Mouse (Mus musculus): ENCODE results near the gene Frmpd4. TPM values are rescaled to one million over a fixed set of nuclear protein-coding genes. Genes with fewer than 3 reads are reported as not detected.

Gene Frmpd4
- polyA plus RNA-seq, 1 experiment from 2014 or later: 1.4 TPM

DNA sequence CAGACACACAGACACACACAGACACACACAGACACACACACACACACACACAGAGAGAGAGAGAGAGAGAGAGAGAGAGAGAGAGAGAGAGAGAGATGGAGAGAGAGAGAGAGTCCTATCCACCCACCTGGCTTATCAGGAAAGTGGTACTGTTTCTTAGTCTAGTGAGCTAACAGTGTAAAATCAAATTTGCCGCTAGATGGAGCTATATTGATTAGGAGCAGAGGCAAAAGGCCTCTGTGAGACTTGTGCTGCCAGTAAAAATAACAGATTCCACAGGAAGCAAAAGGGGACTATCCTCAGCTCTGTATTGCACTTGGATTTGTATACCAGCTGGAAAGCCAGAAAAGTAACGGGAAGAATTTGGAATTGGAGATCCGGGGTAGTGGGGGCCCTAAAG lies 161.6 kb downstream of the Frmpd4 start:
- no peaks in the 10 kb centered on the region for H3K4me1 ChIP-seq (ENCODE audit: control insufficient read depth, insufficient read depth, low read length)
- H3K36me3 ChIP-seq (ENCODE audit: control insufficient read depth, insufficient read depth, low read length): no peaks in the 10 kb centered on the region
- no peaks in the 10 kb centered on the region for H3K27me3 ChIP-seq (ENCODE audit: control insufficient read depth, insufficient read depth, low read length)
- no peak overlapping the region for H3K4me2 ChIP-seq (ENCODE audit: low read length)
- no peak overlapping the region for H3K4me3 ChIP-seq (replicated peaks; ENCODE audit: low read depth, low read length)
- no peak for ATAC-seq (ENCODE audit: low FRiP score, low TSS enrichment)
- H3K9me3 ChIP-seq (ENCODE audit: control insufficient read depth, low read length): no peaks in the 10 kb centered on the region
- 30% methylated on average over 3 of the region's 3 CpGs for WGBS
- no peak overlapping the region for H3K27ac ChIP-seq (replicated peaks; ENCODE audit: low read depth, low read length)
- H3K9ac ChIP-seq (replicated peaks; ENCODE audit: low read length): no peak overlapping the region
- DNase-seq: peak; percentile 70

GRCm38 (mm10) chrX:168403512-168403911 lies 173.5 kb downstream of the Frmpd4 start:
- DNase-seq (no peak), ATAC-seq (ENCODE audit: low FRiP score, low TSS enrichment) (no peak)
- H3K27me3 ChIP-seq (ENCODE audit: control insufficient read depth, insufficient read depth, low read length): no peaks in the 10 kb centered on the region
- no peaks in the 10 kb centered on the region for H3K4me1 ChIP-seq (ENCODE audit: control insufficient read depth, insufficient read depth, low read length)
- H3K27ac ChIP-seq (replicated peaks; ENCODE audit: low read depth, low read length): no peak overlapping the region
- WGBS: 89% methylated on average over 2 of the region's 2 CpGs
- H3K9me3 ChIP-seq (ENCODE audit: control insufficient read depth, low read length): no peaks in the 10 kb centered on the region
- no peaks in the 10 kb centered on the region for H3K36me3 ChIP-seq (ENCODE audit: control insufficient read depth, insufficient read depth, low read length)
- H3K4me3 ChIP-seq (replicated peaks; ENCODE audit: low read depth, low read length): no peak overlapping the region
- H3K4me2 ChIP-seq (ENCODE audit: low read length): no peak overlapping the region
- no peak overlapping the region for H3K9ac ChIP-seq (replicated peaks; ENCODE audit: low read length)

DNA sequence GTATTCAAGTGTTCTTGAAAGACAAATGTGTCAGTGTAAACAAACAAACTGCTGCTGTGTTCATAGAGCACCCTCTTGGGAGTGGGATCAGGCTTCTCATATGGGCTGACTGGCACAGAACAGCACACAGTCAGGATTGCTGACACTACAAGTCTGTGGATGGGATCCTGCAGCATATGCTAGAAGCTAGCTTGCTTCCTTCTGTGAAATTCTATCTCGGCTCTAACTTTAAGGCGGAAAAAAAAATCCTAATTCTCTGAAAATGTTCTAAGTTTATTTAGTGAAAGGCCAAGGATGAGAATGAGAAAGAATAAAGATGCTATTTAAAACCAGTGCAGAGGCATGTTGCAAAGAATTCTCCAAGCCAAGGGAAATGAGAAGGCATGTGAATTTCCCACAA lies 226.6 kb downstream of the Frmpd4 start:
- H3K27me3 ChIP-seq (ENCODE audit: control insufficient read depth, insufficient read depth, low read length): no peaks in the 10 kb centered on the region
- 95% methylated on average over 2 of the region's 2 CpGs for WGBS

GRCm38 (mm10) chrX:168349320-168350225 lies 227.5 kb downstream of the Frmpd4 start:
- Histone ChIP-seq H3K4me3 (replicated peaks; ENCODE audit: low read depth, low read length) (no peak overlapping the region), H3K4me2 (ENCODE audit: low read length) (no peak overlapping the region), H3K9ac (replicated peaks; ENCODE audit: low read length) (no peak overlapping the region), H3K27me3 (ENCODE audit: control insufficient read depth, insufficient read depth, low read length) (no peaks in the 10 kb centered on the region), H3K4me1 (ENCODE audit: control insufficient read depth, insufficient read depth, low read length) (no peaks in the 10 kb centered on the region), H3K36me3 (ENCODE audit: control insufficient read depth, insufficient read depth, low read length) (no peaks in the 10 kb centered on the region), H3K27ac (replicated peaks; ENCODE audit: low read depth, low read length) (no peak overlapping the region), H3K9me3 (ENCODE audit: control insufficient read depth, low read length) (no peaks in the 10 kb centered on the region)
- no peak for DNase-seq
- no peak for ATAC-seq (ENCODE audit: low FRiP score, low TSS enrichment)
- 79% methylated on average over 5 of the region's 5 CpGs for WGBS

More for the DNA sequence above, 226.6 kb downstream of the Frmpd4 start:
- Histone ChIP-seq H3K4me3 (replicated peaks; ENCODE audit: low read depth, low read length) (no peak overlapping the region), H3K4me2 (ENCODE audit: low read length) (no peak overlapping the region), H3K9ac (replicated peaks; ENCODE audit: low read length) (no peak overlapping the region), H3K27ac (replicated peaks; ENCODE audit: low read depth, low read length) (no peak overlapping the region), H3K4me1 (ENCODE audit: control insufficient read depth, insufficient read depth, low read length) (no peaks in the 10 kb centered on the region), H3K9me3 (ENCODE audit: control insufficient read depth, low read length) (no peaks in the 10 kb centered on the region), H3K36me3 (ENCODE audit: control insufficient read depth, insufficient read depth, low read length) (no peaks in the 10 kb centered on the region)
- DNase-seq: no peak
- no peak for ATAC-seq (ENCODE audit: low FRiP score, low TSS enrichment)

GRCm38 (mm10) chrX:168338212-168338611 lies 238.8 kb downstream of the Frmpd4 start:
- no peak overlapping the region for H3K9ac ChIP-seq (replicated peaks; ENCODE audit: low read length)
- no peaks in the 10 kb centered on the region for H3K27me3 ChIP-seq (ENCODE audit: control insufficient read depth, insufficient read depth, low read length)
- DNase-seq (no peak), ATAC-seq (ENCODE audit: low FRiP score, low TSS enrichment) (no peak)
- no peak overlapping the region for H3K4me2 ChIP-seq (ENCODE audit: low read length)
- H3K36me3 ChIP-seq (ENCODE audit: control insufficient read depth, insufficient read depth, low read length): no peaks in the 10 kb centered on the region
- no peak overlapping the region for H3K4me3 ChIP-seq (replicated peaks; ENCODE audit: low read depth, low read length)
- no peaks in the 10 kb centered on the region for H3K4me1 ChIP-seq (ENCODE audit: control insufficient read depth, insufficient read depth, low read length)
- H3K9me3 ChIP-seq (ENCODE audit: control insufficient read depth, low read length): no peaks in the 10 kb centered on the region
- no peak overlapping the region for H3K27ac ChIP-seq (replicated peaks; ENCODE audit: low read depth, low read length)

DNA sequence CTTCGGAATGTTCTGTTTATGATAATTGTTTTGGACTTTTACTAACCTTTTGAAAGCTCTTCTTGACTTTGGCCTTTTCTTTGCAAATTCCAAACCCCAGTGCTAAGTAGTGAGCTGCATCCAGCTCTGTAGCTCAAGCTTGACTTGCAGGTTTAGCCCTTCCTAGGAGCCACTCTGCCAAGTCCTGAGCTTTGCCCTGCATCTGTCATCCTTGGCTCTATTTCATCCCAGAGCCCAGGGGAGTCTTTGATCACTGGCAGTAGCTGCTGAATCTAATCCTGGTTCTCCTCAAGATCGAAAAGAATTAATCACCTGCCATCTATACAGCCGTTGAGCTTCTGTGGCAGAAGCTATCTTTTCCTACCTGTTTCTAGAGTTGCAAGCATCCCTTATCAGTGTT lies 251.9 kb downstream of the Frmpd4 start:
- no peaks in the 10 kb centered on the region for H3K36me3 ChIP-seq (ENCODE audit: control insufficient read depth, insufficient read depth, low read length)
- H3K4me3 ChIP-seq (replicated peaks; ENCODE audit: low read depth, low read length): no peak overlapping the region
- ATAC-seq (ENCODE audit: low FRiP score, low TSS enrichment) (no peak), DNase-seq (no peak)
- H3K4me2 ChIP-seq (ENCODE audit: low read length): no peak overlapping the region
- no peak overlapping the region for H3K27ac ChIP-seq (replicated peaks; ENCODE audit: low read depth, low read length)
- 82% methylated on average over 3 of the region's 3 CpGs for WGBS
- no peaks in the 10 kb centered on the region for H3K9me3 ChIP-seq (ENCODE audit: control insufficient read depth, low read length)
- H3K9ac ChIP-seq (replicated peaks; ENCODE audit: low read length): no peak overlapping the region
- H3K4me1 ChIP-seq (ENCODE audit: control insufficient read depth, insufficient read depth, low read length): no peaks in the 10 kb centered on the region
- peaks cover 3% of the 10 kb centered on the region; the same call in 1 of the 2 replicates for H3K27me3 ChIP-seq (ENCODE audit: control insufficient read depth, insufficient read depth, low read length)

DNA sequence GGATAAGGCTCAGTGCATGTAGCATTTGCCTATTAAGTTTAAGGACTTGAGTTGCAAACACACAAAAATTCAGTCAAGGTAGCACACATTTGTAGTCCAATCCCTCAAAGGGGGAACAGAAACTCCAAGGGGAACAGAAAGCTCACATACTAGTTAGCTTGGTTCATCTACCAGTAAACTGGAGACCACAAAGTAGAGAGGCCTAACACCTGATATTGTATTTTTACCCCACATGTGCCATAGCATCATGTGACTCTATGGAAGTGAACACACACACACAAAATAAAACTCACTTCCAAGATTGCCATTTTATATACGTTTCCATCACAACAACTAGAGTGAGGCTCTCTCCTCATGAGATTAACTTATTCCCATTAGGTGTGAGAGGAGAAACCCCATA lies 264.9 kb downstream of the Frmpd4 start:
- Histone ChIP-seq H3K27me3 (ENCODE audit: control insufficient read depth, insufficient read depth, low read length) (no peaks in the 10 kb centered on the region), H3K36me3 (ENCODE audit: control insufficient read depth, insufficient read depth, low read length) (no peaks in the 10 kb centered on the region), H3K4me3 (replicated peaks; ENCODE audit: low read depth, low read length) (no peak overlapping the region), H3K27ac (replicated peaks; ENCODE audit: low read depth, low read length) (no peak overlapping the region), H3K9me3 (ENCODE audit: control insufficient read depth, low read length) (no peaks in the 10 kb centered on the region), H3K4me2 (ENCODE audit: low read length) (no peak overlapping the region), H3K4me1 (ENCODE audit: control insufficient read depth, insufficient read depth, low read length) (no peaks in the 10 kb centered on the region), H3K9ac (replicated peaks; ENCODE audit: low read length) (no peak overlapping the region)
- ATAC-seq (ENCODE audit: low FRiP score, low TSS enrichment): no peak
- DNase-seq: no peak
- 93% methylated on average over 1 of the region's 1 CpGs for WGBS

GRCm38 (mm10) chrX:168310143-168310542 lies 266.9 kb downstream of the Frmpd4 start:
- WGBS: 15% methylated on average over 1 of the region's 1 CpGs
- no peaks in the 10 kb centered on the region for H3K9me3 ChIP-seq (ENCODE audit: control insufficient read depth, low read length)

GRCm38 (mm10) chrX:168292506-168292905 lies 284.5 kb downstream of the Frmpd4 start:
- WGBS: 98% methylated on average over 3 of the region's 3 CpGs
- no peak for ATAC-seq (ENCODE audit: low FRiP score, low TSS enrichment)
- no peak overlapping the region for H3K4me3 ChIP-seq (replicated peaks; ENCODE audit: low read depth, low read length)
- H3K9ac ChIP-seq (replicated peaks; ENCODE audit: low read length): no peak overlapping the region
- no peak overlapping the region for H3K27ac ChIP-seq (replicated peaks; ENCODE audit: low read depth, low read length)
- H3K36me3 ChIP-seq (ENCODE audit: control insufficient read depth, insufficient read depth, low read length): no peaks in the 10 kb centered on the region
- no peak for DNase-seq
- no peak overlapping the region for H3K4me2 ChIP-seq (ENCODE audit: low read length)
- no peaks in the 10 kb centered on the region for H3K4me1 ChIP-seq (ENCODE audit: control insufficient read depth, insufficient read depth, low read length)
- no peaks in the 10 kb centered on the region for H3K9me3 ChIP-seq (ENCODE audit: control insufficient read depth, low read length)
- H3K27me3 ChIP-seq (ENCODE audit: control insufficient read depth, insufficient read depth, low read length): no peaks in the 10 kb centered on the region

More at GRCm38 (mm10) chrX:168310143-168310542, 266.9 kb downstream of the Frmpd4 start:
- no peak overlapping the region for H3K27ac ChIP-seq (replicated peaks; ENCODE audit: low read depth, low read length)
- ATAC-seq (ENCODE audit: low FRiP score, low TSS enrichment) (no peak), DNase-seq (no peak)
- H3K36me3 ChIP-seq (ENCODE audit: control insufficient read depth, insufficient read depth, low read length): no peaks in the 10 kb centered on the region
- no peaks in the 10 kb centered on the region for H3K27me3 ChIP-seq (ENCODE audit: control insufficient read depth, insufficient read depth, low read length)
- H3K4me2 ChIP-seq (ENCODE audit: low read length): no peak overlapping the region
- no peak overlapping the region for H3K4me3 ChIP-seq (replicated peaks; ENCODE audit: low read depth, low read length)
- H3K9ac ChIP-seq (replicated peaks; ENCODE audit: low read length): no peak overlapping the region
- H3K4me1 ChIP-seq (ENCODE audit: control insufficient read depth, insufficient read depth, low read length): no peaks in the 10 kb centered on the region
